Mouse (Mus musculus) kidney, adult 9 months (tissue): ENCODE measurements around the gene Slc48a1.

ENCODE experiments used
- DNase-seq: peaks from one replicate; pipeline ENCODE4 v3.0.0; 2022

Gene Slc48a1

GRCm38 (mm10) chr15:97809942-97810341, 31.6 kb downstream of the Slc48a1 start:
- DNase-seq = peak; percentile 86

DNA sequence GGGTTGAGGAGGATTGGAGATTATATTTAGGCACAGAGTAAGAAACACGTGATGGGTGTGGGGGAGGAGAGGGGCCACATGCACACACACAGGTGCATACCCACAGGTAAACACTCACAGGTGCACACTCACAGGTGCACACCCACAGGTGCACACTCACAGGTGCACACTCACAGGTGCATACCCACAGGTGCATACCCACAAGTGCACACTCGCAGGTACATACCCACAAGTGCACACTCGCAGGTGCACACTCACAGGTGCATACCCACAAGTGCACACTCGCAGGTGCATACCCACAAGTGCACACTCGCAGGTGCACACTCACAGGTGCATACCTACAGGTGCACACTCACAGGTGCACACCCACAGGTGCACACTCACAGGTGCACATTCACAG, 32.1 kb downstream of the Slc48a1 start:
- DNase-seq = no peak

DNA sequence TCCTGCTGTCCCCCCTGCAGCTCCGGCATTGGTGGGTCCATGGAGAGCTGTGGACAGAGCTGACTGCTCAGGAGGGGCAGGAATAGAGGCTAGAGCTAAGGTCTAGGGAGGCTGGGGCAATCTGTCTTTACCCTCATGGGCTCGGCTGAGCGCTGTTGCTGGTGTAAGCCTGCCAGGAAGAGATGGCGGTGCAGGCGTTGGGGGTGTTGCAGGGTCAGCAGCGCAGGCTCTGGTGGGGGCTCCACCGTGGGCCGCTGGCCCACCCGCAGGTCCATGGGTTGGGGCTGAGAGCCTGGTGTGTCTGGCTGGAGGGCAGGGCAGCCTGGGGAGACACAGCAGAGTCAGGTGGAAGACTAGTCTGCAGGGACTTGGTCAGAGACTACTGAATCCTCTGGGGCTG, 33.0 kb downstream of the Slc48a1 start:
- DNase-seq = no peak

- peak; percentile 91 for DNase-seq
These were observed 33.8 kb downstream of the Slc48a1 start for GRCm38 (mm10) chr15:97812126-97812525.

DNA sequence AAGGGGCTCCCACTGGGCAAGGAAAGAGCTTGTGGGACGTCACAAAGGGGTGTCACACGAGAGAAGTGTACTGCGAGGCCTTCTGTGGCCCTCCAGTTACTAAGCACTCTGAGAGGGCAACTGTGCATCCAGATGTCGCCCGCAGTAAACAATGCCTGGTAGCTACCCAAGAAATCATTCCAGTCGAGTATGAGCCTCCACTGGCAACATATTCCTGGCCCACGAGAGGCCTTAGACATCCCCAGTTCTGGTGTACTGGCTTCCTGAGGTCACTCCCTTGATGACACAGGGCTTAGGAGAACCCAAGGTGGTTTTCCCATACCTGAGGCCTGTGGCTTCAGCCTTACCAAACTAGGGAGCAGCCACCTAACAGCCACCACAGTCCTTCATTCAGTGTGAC, 34.6 kb downstream of the Slc48a1 start:
- no peak for DNase-seq

GRCm38 (mm10) chr15:97813452-97814204, 35.3 kb downstream of the Slc48a1 start:
- peak; percentile 78 for DNase-seq

DNA sequence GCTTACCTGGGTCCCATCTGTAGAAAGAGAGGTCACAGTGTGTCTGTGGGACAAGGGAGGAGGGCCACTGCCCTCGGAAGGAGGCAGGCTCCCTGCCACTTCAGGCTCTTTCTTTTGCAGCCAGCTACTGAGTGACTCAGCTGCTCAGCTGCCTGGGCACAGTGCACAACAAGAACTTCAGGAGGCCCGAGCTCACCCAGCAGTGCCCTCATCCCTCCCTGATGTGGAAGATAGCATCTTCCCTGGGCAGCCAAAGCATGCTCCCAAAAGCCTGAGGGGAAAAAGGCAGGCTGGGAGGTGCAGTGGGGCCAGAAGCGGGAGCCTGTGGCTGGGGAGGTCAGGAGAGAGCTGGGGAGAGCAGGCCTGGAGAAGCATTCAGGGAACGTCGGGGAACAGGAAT, 36.4 kb downstream of the Slc48a1 start:
- no peak for DNase-seq

DNA sequence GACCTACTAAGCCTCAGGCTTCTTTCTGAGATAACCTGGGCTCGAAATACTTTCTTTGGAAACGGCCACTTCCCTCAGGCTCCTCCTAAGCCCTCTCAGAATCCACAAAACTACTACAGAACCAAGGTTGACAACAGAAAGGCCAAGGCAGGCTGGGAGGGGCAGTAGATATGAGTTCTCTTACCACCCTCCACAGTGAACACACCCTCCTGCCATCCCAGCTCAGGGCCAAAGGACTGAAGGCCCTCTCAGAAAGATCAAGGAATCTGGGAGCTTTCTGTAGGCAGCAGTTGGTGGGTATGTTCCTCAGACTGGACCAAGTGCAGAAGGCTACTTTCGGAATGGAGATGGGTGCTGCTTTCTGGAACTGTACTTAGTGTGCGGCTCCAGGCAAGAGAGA, 36.9 kb downstream of the Slc48a1 start:
- DNase-seq = no peak

- no peak for DNase-seq
These were observed 38.1 kb downstream of the Slc48a1 start for GRCm38 (mm10) chr15:97816199-97816994.

DNA sequence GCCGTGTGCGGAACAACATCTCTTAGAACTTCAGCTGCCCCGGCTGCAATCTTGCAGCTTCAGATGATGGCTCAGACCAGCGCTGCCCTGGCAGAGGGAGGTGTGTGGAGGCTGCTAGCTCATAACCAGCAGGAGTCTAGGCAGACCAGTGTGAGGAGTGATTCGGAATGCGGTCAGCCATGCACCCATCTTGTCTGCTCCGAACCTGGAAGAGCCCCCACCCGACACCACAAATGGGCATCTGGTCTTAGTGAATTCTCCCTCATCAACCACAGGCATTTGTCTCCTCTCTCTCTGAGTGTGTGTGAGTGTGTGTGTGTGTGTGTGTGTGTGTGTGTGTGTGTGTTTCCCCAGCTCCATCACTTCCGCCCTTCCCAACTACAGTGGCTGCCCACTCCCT, 41.6 kb downstream of the Slc48a1 start:
- DNase-seq = no peak

DNA sequence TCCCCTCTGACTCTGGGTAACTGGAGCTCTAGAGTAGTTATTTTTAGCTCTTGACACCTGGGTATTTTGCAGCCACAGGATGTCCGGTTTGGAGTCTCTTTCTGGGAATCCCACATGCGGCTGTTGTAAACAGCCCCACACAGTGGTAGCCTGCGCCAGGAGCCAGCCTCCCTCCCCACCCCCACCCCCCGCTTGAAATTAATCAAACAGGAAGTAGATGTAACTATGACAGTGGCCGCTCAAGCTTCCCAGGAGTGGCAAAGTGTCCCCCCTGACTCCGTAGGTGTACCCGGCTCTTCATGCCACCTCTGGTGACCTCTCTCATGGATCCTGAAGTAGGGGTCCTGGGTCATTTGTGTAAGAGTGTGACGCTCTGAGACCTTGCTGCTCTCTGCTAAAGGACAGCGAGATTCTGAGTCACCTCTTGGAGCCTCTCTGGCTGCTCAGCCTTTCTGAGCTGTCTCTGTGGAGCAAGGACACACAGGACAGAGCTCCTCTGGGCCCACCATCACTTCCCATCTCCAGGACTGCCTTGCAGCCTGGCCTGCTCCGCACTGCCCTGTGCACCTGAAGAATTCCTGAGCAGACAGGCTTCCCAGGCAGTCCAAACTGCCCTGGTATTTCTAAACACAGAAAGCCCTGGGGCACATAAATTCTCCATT, 43.1 kb downstream of the Slc48a1 start:
- peak; percentile 58 for DNase-seq

DNA sequence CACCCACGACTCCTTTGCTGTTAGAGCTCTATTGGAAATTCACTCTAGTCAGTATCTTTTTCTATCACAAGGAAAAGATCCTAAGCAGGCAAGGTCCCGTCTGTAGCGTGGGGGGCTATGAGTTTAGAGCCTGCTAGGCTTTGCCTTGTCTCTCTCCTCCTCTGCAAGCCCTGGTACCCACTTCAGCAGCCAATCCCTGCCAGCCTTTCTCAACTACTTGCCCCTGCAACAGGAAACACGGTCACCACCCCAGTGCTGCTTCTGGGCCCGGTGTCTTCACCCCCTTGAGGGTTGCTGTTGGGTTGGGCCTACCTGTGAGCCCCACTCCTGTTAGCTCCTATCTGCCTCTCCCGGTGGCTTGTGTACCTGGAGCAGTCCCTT, 43.7 kb downstream of the Slc48a1 start:
- no peak for DNase-seq

- DNase-seq = no peak
These were observed 44.4 kb downstream of the Slc48a1 start for GRCm38 (mm10) chr15:97822545-97823228.

- no peak for DNase-seq
These were observed 45.2 kb downstream of the Slc48a1 start for GRCm38 (mm10) chr15:97823479-97823878.

DNA sequence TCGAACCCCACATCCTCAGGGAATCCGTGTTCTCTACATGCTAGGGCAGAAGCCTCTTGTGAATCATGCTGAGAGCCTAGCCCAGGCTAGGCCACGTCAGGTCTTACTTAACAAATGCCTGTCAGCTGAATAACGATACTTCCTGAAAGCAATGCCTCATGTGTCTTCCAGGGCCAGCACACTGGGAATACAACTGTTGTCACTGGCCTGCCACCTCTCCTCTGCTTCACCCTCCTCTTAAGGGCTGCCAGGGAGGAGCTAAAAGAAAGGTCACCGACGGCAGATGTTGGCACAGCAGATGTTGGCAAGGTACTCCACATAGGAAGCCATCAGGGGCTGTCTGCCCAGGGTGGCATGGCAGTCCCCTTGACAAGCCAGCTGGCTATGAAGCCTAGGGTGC, 45.7 kb downstream of the Slc48a1 start:
- DNase-seq = no peak

DNA sequence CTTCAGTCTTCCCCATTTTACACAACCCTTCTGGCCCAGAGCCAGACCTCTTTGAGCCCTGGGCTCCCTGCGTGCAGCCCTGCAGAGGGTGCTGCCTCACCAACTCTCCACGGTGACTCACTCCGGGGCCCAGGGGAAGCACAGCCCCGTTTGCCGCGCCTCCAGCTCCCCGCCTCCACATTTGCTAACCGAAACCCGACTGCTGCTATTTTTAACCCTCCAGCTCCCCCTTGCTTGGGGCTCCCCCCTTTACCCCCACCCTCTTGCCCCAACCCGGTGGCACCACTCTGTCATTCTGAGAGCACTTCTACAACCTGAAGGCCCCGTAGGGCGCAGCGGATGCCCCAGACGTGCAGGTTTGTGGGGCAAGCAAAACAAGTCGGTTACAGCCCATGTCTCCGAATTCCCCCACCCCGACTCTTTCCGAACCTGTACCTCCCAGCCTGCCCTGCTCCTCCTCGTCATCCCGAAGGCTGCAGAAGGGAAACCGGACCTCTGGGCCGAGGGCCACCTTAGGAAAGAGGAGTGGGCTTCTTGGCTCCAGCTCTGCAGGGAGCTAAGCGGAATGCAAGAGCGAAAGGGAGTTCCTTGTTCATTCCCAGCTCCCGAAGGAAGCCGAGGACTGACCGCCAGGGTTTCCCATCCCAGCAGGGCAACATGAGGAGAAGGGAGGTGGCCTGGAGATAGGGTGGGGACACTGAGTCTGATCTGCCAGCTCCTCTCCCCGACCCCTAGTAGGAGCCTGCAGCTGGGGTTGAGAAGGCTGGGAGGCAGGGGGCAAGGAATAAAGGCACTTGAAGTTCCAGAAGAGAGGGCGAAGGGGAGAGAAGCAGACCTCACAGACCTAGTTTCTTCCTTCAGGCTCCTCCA, 47.0 kb downstream of the Slc48a1 start:
- peak; percentile 83 for DNase-seq

- DNase-seq = no peak
These were observed 47.7 kb downstream of the Slc48a1 start for GRCm38 (mm10) chr15:97825941-97826587.

DNA sequence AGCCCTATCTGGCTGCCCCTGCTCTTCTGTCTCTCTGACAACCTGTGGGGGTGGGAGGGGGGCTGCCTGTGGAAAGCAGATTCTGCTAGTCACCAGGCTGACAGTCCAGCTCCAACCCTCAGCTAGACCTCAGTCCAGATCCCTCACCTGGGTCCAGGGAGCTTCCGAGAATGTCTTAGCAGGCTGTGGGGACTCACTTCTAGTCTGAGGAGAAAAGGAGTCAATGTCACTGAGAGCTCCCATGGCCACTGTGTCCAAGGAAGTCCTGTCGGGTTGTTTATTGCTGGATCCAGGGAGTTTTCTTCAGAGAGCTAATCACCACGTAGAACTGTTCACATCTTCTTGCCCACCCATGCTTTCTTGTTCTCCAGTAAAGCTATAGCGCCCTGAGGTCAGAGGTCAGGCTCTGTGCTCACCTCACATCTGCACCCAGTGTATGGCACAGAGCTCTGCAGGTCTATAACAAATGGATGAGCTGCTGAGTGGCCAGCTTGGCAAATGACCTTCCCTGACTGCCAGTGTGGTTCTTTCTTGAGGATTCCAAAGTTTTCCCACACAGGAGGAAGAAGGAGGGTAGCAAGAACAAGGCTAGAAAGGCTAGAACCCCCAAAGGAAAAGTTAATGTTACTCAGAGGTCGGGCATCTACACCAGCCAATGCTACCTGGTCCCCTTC, 48.4 kb downstream of the Slc48a1 start:
- DNase-seq = no peak

DNA sequence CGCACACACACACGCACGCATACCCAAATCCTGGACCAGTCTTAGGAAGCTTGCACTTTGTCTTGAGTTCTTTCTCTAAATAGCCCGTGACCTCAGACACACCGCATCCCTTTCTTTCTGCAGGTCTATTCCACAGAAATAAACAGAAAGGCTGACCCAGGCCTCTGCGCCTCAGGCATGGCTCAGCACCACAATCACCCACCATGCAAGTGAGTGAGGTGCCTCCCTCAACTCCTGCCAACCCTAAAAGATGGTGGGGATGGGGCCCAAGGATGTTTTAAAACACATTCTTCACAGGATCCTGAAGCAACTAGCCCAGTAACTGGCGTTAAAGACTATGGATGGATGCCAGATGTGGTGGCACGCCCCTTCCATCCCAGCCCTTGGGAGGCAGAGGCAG, 49.1 kb downstream of the Slc48a1 start:
- DNase-seq = no peak

DNA sequence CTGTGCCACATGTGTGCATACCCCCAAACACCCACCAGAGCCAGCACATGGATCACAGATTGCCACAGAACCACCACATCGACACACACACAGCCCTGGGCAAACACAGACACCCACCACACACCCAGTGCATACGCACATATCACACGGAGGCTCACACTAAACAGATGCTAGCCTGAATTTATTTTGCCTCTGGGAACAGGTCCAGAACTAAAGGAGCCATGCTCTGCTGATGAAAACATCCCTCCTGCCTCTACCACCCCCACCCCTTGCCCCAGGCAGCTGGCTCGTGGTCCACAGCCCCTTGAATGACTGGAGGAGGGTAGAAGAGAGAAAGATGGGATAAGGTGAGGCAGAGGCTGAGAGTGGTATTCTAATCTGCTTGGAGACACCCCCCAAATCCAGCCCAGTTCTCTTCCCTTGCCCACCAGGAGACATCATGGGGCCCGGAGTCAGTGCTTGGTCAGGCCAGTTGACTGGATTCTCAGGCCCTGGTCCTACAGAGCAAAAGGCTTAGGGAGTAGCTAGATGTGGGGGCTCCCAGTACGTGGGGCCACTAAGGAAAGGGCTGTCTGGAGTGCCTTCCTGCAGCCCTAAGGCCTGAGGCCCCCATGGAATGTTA, 50.0 kb downstream of the Slc48a1 start:
- no peak for DNase-seq

- no peak for DNase-seq
These were observed 50.6 kb downstream of the Slc48a1 start for GRCm38 (mm10) chr15:97828901-97829338.
